Mouse (Mus musculus): ENCODE results near the gene Uhrf1bp1. TPM values are rescaled to one million over a fixed set of nuclear protein-coding genes. Genes with fewer than 3 reads are reported as not detected.

Uhrf1bp1 gene
- polyA plus RNA-seq, 1 experiment from 2014 or later, result 5.3 TPM

DNA sequence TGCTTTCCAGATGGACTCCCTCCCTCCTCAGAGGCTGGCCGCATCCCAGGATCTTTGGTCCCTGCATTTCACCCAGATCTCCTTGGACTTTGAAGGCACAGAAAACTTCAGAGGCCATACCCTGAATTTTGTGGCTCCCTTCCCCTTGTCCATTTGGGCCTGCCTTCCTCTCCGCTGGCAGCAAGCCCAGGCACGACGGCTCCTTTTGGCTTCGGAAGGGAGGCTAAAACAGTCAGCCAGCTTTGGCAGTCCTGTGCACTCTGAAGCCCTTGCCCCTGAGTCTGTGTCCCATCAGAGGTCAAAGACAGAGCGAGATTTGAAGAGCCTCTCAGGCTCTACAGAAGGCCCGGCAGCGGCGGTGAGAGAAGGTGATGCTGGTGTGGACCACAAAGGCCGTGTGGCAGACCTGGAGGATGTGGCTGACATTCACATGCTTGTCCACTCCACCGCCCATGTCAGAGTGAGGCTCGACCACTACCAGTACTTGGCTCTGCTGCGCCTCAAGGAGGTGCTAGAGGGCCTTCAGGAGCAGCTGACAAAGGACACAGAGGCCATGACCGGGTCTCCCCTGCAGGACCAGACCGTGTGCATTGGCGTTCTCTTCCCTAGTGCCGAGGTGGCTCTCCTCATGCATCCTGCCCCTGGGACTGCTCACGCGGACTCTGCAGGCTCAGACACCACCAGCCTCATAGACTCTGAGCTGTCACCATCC lies 30.4 kb downstream of the Uhrf1bp1 start:
- Histone ChIP-seq H3K27ac (replicated peaks) (no peak overlapping the region), H3K27me3 (no peaks in the 10 kb centered on the region), H3K9me3 (no peaks in the 10 kb centered on the region), H3K4me1 (no peaks in the 10 kb centered on the region), H3K36me3 (peaks cover 43% of the 10 kb centered on the region), H3K4me3 (no peak overlapping the region), H3K4me2 (replicated peaks) (no peak overlapping the region), H3K9ac (replicated peaks) (no peak overlapping the region)
- WGBS, result 85% methylated on average over 19 of the region's 19 CpGs
- ATAC-seq (replicated peaks), result no peak

- ATAC-seq (replicated peaks), result no peak; the same call in 1 of the 2 replicates
- WGBS, result under 1% methylated on average over 45 of the region's 45 CpGs
Observed at GRCm38 (mm10) chr17:27907512-27908205, 51.4 kb downstream of the Uhrf1bp1 start.

DNA sequence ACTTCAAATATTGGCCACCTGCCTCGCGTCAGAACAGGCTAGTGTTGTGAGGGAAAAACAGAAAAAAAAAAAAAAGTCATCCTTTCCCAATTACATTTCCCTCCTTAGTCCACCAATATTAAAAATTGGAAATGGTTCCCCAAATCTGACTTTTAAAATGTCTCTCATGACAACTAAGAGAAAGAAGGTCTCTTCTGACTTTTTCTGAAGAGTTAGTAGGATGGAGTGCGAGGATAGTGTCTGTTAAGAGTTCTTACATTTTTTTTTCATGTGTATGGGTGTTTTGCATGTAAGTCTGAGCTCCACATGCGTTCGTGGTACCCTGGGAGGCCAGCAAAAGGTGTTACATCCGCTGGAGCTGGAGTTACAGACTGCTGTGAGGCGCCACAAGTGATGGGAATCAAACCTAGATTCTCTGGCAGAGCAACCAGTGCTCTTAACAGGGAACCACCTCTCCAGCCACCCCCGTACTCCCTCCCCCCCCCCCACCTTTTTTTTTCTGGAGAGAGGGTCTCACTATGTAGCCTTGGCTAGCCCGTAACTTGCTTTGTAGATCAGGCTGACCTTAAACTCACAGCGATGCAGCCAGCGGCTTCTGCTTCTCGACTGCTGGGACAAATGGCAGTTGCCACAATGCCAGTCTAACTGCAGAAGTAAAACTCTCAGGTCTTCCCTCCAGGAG lies 52.1 kb downstream of the Uhrf1bp1 start:
- Histone ChIP-seq H3K9me3 (no peaks in the 10 kb centered on the region), H3K4me3 (peak overlapping the region; percentile 98), H3K27me3 (no peaks in the 10 kb centered on the region), H3K9ac (replicated peaks) (peak overlapping the region; percentile 71), H3K4me2 (replicated peaks) (peak overlapping the region; percentile 93), H3K36me3 (peaks cover 11% of the 10 kb centered on the region), H3K27ac (replicated peaks) (peak overlapping the region; percentile 88), H3K4me1 (peaks cover 44% of the 10 kb centered on the region)
- 0% methylated on average over 12 of the region's 12 CpGs for WGBS
- ATAC-seq (replicated peaks), result no peak

More at GRCm38 (mm10) chr17:27907512-27908205, 51.4 kb downstream of the Uhrf1bp1 start:
- H3K9me3 ChIP-seq, result no peaks in the 10 kb centered on the region
- peaks cover 18% of the 10 kb centered on the region for H3K36me3 ChIP-seq
- peaks cover 44% of the 10 kb centered on the region for H3K4me1 ChIP-seq
- peak overlapping the region; percentile 93 for H3K4me2 ChIP-seq (replicated peaks)
- H3K27me3 ChIP-seq, result no peaks in the 10 kb centered on the region
- peak overlapping the region; percentile 91 for H3K9ac ChIP-seq (replicated peaks)
- H3K27ac ChIP-seq (replicated peaks), result peak overlapping the region; percentile 77
- H3K4me3 ChIP-seq, result peak overlapping the region; percentile 98

DNA sequence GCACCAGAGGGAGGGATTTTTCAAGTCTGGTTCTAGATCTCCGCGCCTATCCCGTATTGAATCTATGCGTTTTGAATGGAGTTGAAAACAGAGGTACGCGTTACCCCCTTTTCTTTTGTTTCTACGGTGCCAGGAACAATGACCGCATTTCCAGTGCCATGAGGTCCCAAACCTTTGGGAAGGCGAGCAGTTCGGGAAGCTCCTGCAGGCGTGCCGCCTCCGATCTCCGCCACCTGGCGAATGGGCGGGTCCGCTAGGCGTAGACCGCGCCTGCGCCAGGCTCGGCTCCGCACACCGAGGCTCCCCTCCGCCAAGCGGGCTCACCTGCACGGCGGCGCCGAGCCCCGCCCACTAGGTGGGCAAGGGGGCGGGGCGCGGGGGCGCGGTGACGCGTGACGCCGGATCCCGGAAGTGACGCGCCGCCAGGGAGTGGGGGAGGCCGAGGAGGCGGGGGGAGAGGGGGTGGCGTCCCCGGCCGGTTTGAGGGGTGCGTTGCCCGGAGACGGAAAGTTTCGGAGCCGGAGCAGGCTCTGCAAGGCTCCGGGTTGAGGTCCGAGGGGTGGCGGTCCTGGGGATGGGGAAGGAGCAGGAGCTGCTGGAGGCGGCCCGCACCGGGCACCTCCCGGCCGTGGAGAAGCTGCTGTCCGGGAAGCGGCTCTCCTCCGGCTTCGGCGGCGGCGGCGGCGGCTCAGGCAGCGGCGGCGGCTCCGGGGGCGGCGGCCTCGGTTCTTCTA lies 52.8 kb downstream of the Uhrf1bp1 start, which contains the start of gene Anks1:
Gene Anks1, plus strand, starts transcription at position 419 of the 734 bp plus-strand sequence.
- Histone ChIP-seq H3K4me1 (peaks cover 44% of the 10 kb centered on the region), H3K9me3 (no peaks in the 10 kb centered on the region), H3K9ac (replicated peaks) (peak within 1 kb of the TSS; percentile 71), H3K27me3 (no peaks in the 10 kb centered on the region), H3K27ac (replicated peaks) (peak within 1 kb of the TSS; percentile 88), H3K36me3 (peaks cover 6% of the 10 kb centered on the region; the same call in 1 of the 2 replicates), H3K4me3 (peak within 1 kb of the TSS; percentile 98), H3K4me2 (replicated peaks) (peak within 1 kb of the TSS; percentile 93)
- WGBS, result under 1% methylated on average over 78 of the region's 78 CpGs
- peak; percentile 88 for ATAC-seq (replicated peaks)

GRCm38 (mm10) chr17:27909622-27910500 lies 53.6 kb downstream of the Uhrf1bp1 start, which contains the start of gene Taf11:
Gene Taf11 (minus strand): TSS chr17:27909844.
- Histone ChIP-seq H3K9ac (replicated peaks) (peak within 1 kb of the TSS; percentile 71), H3K36me3 (peaks cover 2% of the 10 kb centered on the region; the same call in 1 of the 2 replicates), H3K4me3 (peak within 1 kb of the TSS; percentile 98), H3K27ac (replicated peaks) (peak within 1 kb of the TSS; percentile 88), H3K4me1 (peaks cover 44% of the 10 kb centered on the region), H3K27me3 (no peaks in the 10 kb centered on the region), H3K9me3 (no peaks in the 10 kb centered on the region), H3K4me2 (replicated peaks) (peak within 1 kb of the TSS; percentile 93)
- ATAC-seq (replicated peaks), result peak; percentile 67
- 1% methylated on average over 51 of the region's 53 CpGs for WGBS

DNA sequence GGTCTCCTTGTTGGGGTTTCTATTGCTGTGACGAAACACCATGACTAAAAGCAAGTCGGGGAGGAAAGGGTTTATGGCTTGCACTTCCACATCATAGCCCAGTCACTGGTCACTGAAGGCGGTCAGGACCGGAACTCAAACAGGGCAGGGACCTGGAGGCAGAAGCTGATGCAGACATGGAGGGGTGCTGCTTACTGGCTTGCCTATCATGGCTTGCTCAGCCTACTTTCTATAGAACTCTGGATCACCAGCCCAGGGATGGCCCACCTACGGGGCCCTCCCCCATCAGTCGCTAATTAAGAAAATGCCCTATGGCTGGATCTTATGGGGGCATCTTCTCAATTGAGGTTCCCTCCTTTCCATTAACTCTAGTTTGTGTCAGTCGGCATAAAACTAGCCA lies 55.1 kb downstream of the Uhrf1bp1 start:
- 91% methylated on average over 7 of the region's 7 CpGs for WGBS
- ATAC-seq (replicated peaks), result no peak
- no peaks in the 10 kb centered on the region for H3K9me3 ChIP-seq
- no peak overlapping the region for H3K4me3 ChIP-seq
- no peaks in the 10 kb centered on the region for H3K36me3 ChIP-seq
- H3K4me1 ChIP-seq, result peaks cover 36% of the 10 kb centered on the region
- no peak overlapping the region for H3K4me2 ChIP-seq (replicated peaks)
- H3K9ac ChIP-seq (replicated peaks), result no peak overlapping the region
- H3K27me3 ChIP-seq, result no peaks in the 10 kb centered on the region
- no peak overlapping the region for H3K27ac ChIP-seq (replicated peaks)

DNA sequence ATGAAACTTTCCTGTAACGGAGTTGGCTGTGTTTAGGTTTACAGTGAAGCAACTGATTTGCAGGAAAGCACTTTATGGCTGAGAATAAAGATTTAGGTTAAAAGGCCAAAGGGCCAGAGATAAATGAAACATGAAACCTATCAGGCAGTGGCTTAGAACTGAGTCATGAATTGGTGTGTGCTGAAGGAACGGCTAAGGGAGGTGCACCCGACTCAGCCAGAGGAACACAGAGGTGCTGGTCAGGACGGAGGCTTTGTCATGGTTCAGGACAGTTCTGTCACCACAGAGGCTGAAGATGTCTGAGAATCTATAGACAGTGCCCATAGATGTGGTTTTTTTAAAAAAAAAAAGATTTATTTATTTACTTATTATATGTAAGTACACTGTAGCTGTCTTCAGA lies 58.5 kb downstream of the Uhrf1bp1 start:
- no peak overlapping the region for H3K4me2 ChIP-seq (replicated peaks)
- no peaks in the 10 kb centered on the region for H3K9me3 ChIP-seq
- ATAC-seq (replicated peaks), result no peak
- no peak overlapping the region for H3K27ac ChIP-seq (replicated peaks)
- H3K4me3 ChIP-seq, result no peak overlapping the region
- 84% methylated on average over 4 of the region's 4 CpGs for WGBS
- no peaks in the 10 kb centered on the region for H3K36me3 ChIP-seq
- no peak overlapping the region for H3K9ac ChIP-seq (replicated peaks)
- peaks cover 18% of the 10 kb centered on the region for H3K4me1 ChIP-seq
- no peaks in the 10 kb centered on the region for H3K27me3 ChIP-seq

DNA sequence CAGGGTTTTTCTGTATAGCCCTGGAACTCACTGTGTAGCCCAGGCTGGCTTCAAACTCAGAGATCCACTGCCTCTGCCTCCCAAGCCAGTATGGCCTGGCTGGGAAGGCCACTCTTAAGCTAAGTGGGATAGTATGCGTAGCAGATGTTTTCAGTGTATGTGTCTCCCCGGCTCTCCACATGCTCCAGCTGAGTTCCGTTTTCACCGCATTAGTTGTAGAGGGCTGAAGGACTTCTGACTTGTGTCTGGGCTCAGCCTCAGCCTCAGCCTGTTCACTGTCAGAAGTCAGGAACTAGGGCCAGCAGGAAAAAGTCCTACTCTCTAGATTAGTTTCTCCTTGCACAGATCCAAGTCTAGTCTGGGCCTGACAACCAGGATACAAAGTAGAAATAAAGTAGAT lies 60.1 kb downstream of the Uhrf1bp1 start:
- Histone ChIP-seq H3K9ac (replicated peaks) (no peak overlapping the region), H3K4me1 (peaks cover 2% of the 10 kb centered on the region; the same call in 1 of the 2 replicates), H3K4me3 (no peak overlapping the region), H3K36me3 (no peaks in the 10 kb centered on the region), H3K27ac (replicated peaks) (no peak overlapping the region), H3K9me3 (no peaks in the 10 kb centered on the region), H3K27me3 (no peaks in the 10 kb centered on the region), H3K4me2 (replicated peaks) (no peak overlapping the region)
- WGBS, result 84% methylated on average over 4 of the region's 4 CpGs
- no peak for ATAC-seq (replicated peaks)

DNA sequence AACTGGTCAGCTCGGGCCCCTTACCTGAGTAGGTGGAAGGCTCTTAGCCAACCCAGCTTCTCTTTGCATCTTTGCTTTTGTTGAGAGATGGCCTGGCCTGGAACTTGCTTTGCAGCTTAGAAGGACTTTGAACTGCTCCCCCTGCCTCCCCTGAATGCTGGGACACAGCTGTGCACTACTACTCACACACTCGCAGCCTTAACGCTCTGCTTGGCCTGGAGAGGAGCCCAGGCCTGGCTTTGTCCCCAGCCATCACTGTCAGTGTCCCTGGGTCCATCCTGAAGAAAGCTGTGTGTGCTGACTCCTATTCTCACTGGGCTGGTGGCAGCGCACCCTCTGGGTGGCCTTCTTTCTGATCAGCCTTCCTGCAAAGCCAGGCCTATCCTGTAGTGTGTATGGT lies 64.4 kb downstream of the Uhrf1bp1 start:
- no peaks in the 10 kb centered on the region for H3K9me3 ChIP-seq
- H3K4me2 ChIP-seq (replicated peaks), result no peak overlapping the region
- H3K4me1 ChIP-seq, result peaks cover 14% of the 10 kb centered on the region
- 80% methylated on average over 4 of the region's 4 CpGs for WGBS
- H3K27me3 ChIP-seq, result no peaks in the 10 kb centered on the region
- no peak overlapping the region for H3K9ac ChIP-seq (replicated peaks)
- H3K27ac ChIP-seq (replicated peaks), result no peak overlapping the region
- no peak for ATAC-seq (replicated peaks)
- H3K4me3 ChIP-seq, result no peak overlapping the region
- no peaks in the 10 kb centered on the region for H3K36me3 ChIP-seq

GRCm38 (mm10) chr17:27922174-27922712 lies 66.0 kb downstream of the Uhrf1bp1 start:
- H3K4me1 ChIP-seq, result peaks cover 21% of the 10 kb centered on the region
- H3K36me3 ChIP-seq, result no peaks in the 10 kb centered on the region
- ATAC-seq (replicated peaks), result no peak; the same call in 1 of the 2 replicates
- H3K27me3 ChIP-seq, result no peaks in the 10 kb centered on the region
- H3K9me3 ChIP-seq, result no peaks in the 10 kb centered on the region
- H3K27ac ChIP-seq (replicated peaks), result peak overlapping the region; percentile 66
- no peak overlapping the region for H3K4me2 ChIP-seq (replicated peaks)
- no peak overlapping the region for H3K4me3 ChIP-seq
- no peak overlapping the region; the same call in 1 of the 2 replicates for H3K9ac ChIP-seq (replicated peaks)
- WGBS, result 68% methylated on average over 11 of the region's 11 CpGs
